Mouse (Mus musculus) CD4-positive naive resting alpha-beta T cell, adult 57 days (primary cell): ENCODE results near the gene Ephb1. TPM values are rescaled to one million over a fixed set of nuclear protein-coding genes. Genes with fewer than 3 reads are reported as not detected.

Source experiments
- total RNA-seq: library from RNA; stranded (reverse); gene quantifications from one replicate; pipeline ENCODE4 v1.2.4, GENCODE M21; 2023

The Ephb1 gene
- total RNA-seq = 0.24 TPM

DNA sequence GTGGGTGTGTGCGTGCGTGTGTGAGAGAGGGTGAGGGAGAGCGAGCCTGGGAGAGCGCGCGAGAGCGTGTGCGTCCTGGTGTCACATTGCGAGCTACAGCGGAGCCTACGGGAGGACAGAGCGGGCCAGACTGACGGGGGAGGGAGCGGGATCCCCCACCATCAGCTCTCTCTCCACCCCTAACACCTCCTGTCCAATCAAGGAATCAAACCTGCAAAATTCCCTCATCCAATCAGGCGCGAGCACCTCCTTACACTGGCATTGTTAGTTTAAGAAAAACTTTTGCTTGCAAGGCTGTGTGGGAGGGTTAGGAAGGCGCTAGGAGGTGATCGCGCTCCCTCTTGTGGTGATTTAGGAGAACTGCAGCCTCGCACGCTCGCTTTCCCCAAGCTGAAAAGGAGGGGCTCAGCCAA is at the start of gene Ephb1:
TSS of gene Ephb1 (minus strand) at position 133 of the 413 bp plus-strand sequence.

Other genes with a start within 250 kb of the Ephb1 start
- gene Ky, start 151.1 kb upstream of the Ephb1 start, total RNA-seq = 0.09 TPM